Mouse (Mus musculus): ENCODE data around the gene Ksr1.

Ksr1 gene

GRCm38 (mm10) chr11:78980083-78980634 lies 166.0 kb downstream of the Ksr1 start:
- DNase-seq (ENCODE audit: low spot score): no peak

- DNase-seq (ENCODE audit: low spot score): peak; percentile 23
Observed at GRCm38 (mm10) chr11:78978176-78979019, 167.8 kb downstream of the Ksr1 start.

GRCm38 (mm10) chr11:78976731-78977510 lies 169.3 kb downstream of the Ksr1 start:
- no peak for DNase-seq (ENCODE audit: low spot score)

GRCm38 (mm10) chr11:78973381-78974150 lies 172.6 kb downstream of the Ksr1 start:
- peak; percentile 99 for DNase-seq (ENCODE audit: low spot score)

- peak; percentile 19 for DNase-seq (ENCODE audit: low spot score)
Observed at GRCm38 (mm10) chr11:78972811-78973351, 173.3 kb downstream of the Ksr1 start.

GRCm38 (mm10) chr11:78972328-78972727 lies 173.9 kb downstream of the Ksr1 start:
- no peak for DNase-seq (ENCODE audit: low spot score)

- no peak for DNase-seq (ENCODE audit: low spot score)
Observed at GRCm38 (mm10) chr11:78971746-78972145, 174.5 kb downstream of the Ksr1 start.

- DNase-seq (ENCODE audit: low spot score): no peak
Observed at GRCm38 (mm10) chr11:78971096-78971495, 175.1 kb downstream of the Ksr1 start.

- peak; percentile 67 for DNase-seq (ENCODE audit: low spot score)
Observed at GRCm38 (mm10) chr11:78968121-78968520, 178.1 kb downstream of the Ksr1 start.

GRCm38 (mm10) chr11:78967371-78967770 lies 178.8 kb downstream of the Ksr1 start:
- DNase-seq (ENCODE audit: low spot score): peak; percentile 73

Measured in adipocyte (in vitro differentiated cells).